Mouse (Mus musculus) MEL (cell line): ENCODE data around the gene Kcnn3. TPM values are rescaled to one million over a fixed set of nuclear protein-coding genes. Genes with fewer than 3 reads are reported as not detected.

Experiments
- DNase-seq: peaks from one replicate; pipeline ENCODE4 v3.0.0; 2011; ENCODE audit warnings: low read depth, low spot score
- H3K27ac ChIP-seq: 2 replicates; pipeline ENCODE4 v1.5.1; 2012; ENCODE audit warnings: low read depth, mild to moderate bottlenecking, control low read depth, low read length, moderate library complexity; ENCODE audit not compliant: control insufficient read depth
- H3K27me3 ChIP-seq, 2 experiments: fragments of 150-350 bp in 1 of 2; sonication (generic) in 1 of 2; 2 replicates each; pipeline ENCODE4 v1.6.1; 2012; ENCODE audit warnings: low read length in 2 of 2, mild to moderate bottlenecking in 2 of 2, improper control_type of control experiment in 1 of 2, moderate library complexity in 1 of 2; ENCODE audit not compliant: insufficient read depth in 2 of 2, control insufficient read depth in 1 of 2
- H3K36me3 ChIP-seq, 2 experiments: 2 replicates each; pipeline ENCODE4 v1.6.1; 2012 to 2014; ENCODE audit warnings: low read length in 2 of 2, improper control_type of control experiment in 1 of 2, inconsistent platforms in 1 of 2, mild to moderate bottlenecking in 1 of 2; ENCODE audit not compliant: insufficient read depth in 2 of 2, control insufficient read depth in 1 of 2
- H3K4me1 ChIP-seq, 2 experiments: fragments of 150-350 bp in 1 of 2; sonication (generic) in 1 of 2; 2 replicates each; pipeline ENCODE4 v1.6.1; 2012; ENCODE audit warnings: low read length in 2 of 2, improper control_type of control experiment in 1 of 2, mild to moderate bottlenecking in 1 of 2; ENCODE audit not compliant: insufficient read depth in 2 of 2, control insufficient read depth in 1 of 2
- H3K4me3 ChIP-seq, 2 experiments: fragments of 150-350 bp in 1 of 2; sonication (generic) in 1 of 2; 2 replicates each; pipeline ENCODE4 v1.5.1; 2012; ENCODE audit warnings: low read depth in 2 of 2, low read length in 2 of 2, mild to moderate bottlenecking in 2 of 2, moderate library complexity in 2 of 2, control low read depth in 1 of 2, improper control_type of control experiment in 1 of 2; ENCODE audit not compliant: control insufficient read depth in 1 of 2, insufficient read depth in 1 of 2
- H3K79me2 ChIP-seq: 2 replicates; pipeline ENCODE4 v1.6.1; 2012; ENCODE audit warnings: mild to moderate bottlenecking, low read length, moderate library complexity; ENCODE audit not compliant: control insufficient read depth, poor library complexity, insufficient read depth
- H3K9ac ChIP-seq: 2 replicates; pipeline ENCODE4 v1.6.1; 2012; ENCODE audit warnings: low read depth, mild to moderate bottlenecking, control low read depth, low read length, moderate library complexity; ENCODE audit not compliant: control insufficient read depth, poor library complexity, severe bottlenecking
- H3K9me3 ChIP-seq: fragments of 150-350 bp; sonication (generic); replicated peaks from 2 replicates; pipeline ENCODE4 v1.6.1; 2012; ENCODE audit warnings: mild to moderate bottlenecking, low read length, improper control_type of control experiment, moderate library complexity; ENCODE audit not compliant: insufficient read depth
- CHD1 ChIP-seq: IDR thresholded peaks from 2 replicates; pipeline ENCODE4 v1.6.1; 2012; ENCODE audit warnings: low read depth, mild to moderate bottlenecking, inconsistent platforms, low read length, improper control_type of control experiment
- CTCF ChIP-seq, 3 experiments: IDR thresholded peaks in 2 of 3; conservative IDR thresholded peaks in 1 of 3; 2 replicates each; pipeline ENCODE4 v1.5.1; 2011 to 2012; ENCODE audit warnings: low read length in 3 of 3, low read depth in 2 of 3, mild to moderate bottlenecking in 2 of 3, improper control_type of control experiment in 1 of 3, inconsistent platforms in 1 of 3, mixed read lengths in 1 of 3, moderate library complexity in 1 of 3; ENCODE audit not compliant: control insufficient read depth in 1 of 3, insufficient read depth in 1 of 3, poor library complexity in 1 of 3, severe bottlenecking in 1 of 3
- E2F4 ChIP-seq: IDR thresholded peaks from 2 replicates; pipeline ENCODE4 v1.6.1; 2011; ENCODE audit warnings: low read depth, low read length, improper control_type of control experiment, borderline replicate concordance
- EP300 ChIP-seq, 2 experiments: IDR thresholded peaks; 2 replicates each; pipeline ENCODE4 v1.6.1; 2011; ENCODE audit warnings: improper control_type of control experiment in 2 of 2, low read length in 2 of 2, low read depth in 1 of 2, mild to moderate bottlenecking in 1 of 2
- ETS1 ChIP-seq: IDR thresholded peaks from 2 replicates; pipeline ENCODE4 v1.6.1; 2012; ENCODE audit warnings: low read depth, mild to moderate bottlenecking, inconsistent platforms, low read length, improper control_type of control experiment, moderate library complexity
- GATA1 ChIP-seq: IDR thresholded peaks from 2 replicates; pipeline ENCODE4 v1.6.1; 2011; ENCODE audit warnings: low read depth, low read length, improper control_type of control experiment
- HCFC1 ChIP-seq: IDR thresholded peaks from 2 replicates; pipeline ENCODE4 v1.6.1; 2012; ENCODE audit warnings: low read depth, mild to moderate bottlenecking, inconsistent platforms, low read length, improper control_type of control experiment, moderate library complexity
- MAX ChIP-seq: IDR thresholded peaks from 2 replicates; pipeline ENCODE4 v1.6.1; 2011; ENCODE audit warnings: low read length, improper control_type of control experiment
- MYB ChIP-seq: IDR thresholded peaks from 2 replicates; pipeline ENCODE4 v1.6.1; 2011; ENCODE audit warnings: mild to moderate bottlenecking, low read depth, low read length, improper control_type of control experiment
- NELFE ChIP-seq: IDR thresholded peaks from 2 replicates; pipeline ENCODE4 v1.6.1; 2011; ENCODE audit warnings: low read depth, low read length, improper control_type of control experiment
- POLR2A ChIP-seq, 2 experiments: IDR thresholded peaks; 2 replicates each; pipeline ENCODE4 v1.6.1; 2011 to 2012; ENCODE audit warnings: low read length in 2 of 2, mild to moderate bottlenecking in 2 of 2, control low read depth in 1 of 2, improper control_type of control experiment in 1 of 2, low read depth in 1 of 2, moderate library complexity in 1 of 2; ENCODE audit not compliant: control insufficient read depth in 1 of 2, insufficient read depth in 1 of 2, poor library complexity in 1 of 2
- POLR2AphosphoS5 ChIP-seq: IDR thresholded peaks from 2 replicates; pipeline ENCODE4 v1.6.1; 2012; ENCODE audit warnings: low read depth, borderline replicate concordance, mild to moderate bottlenecking, inconsistent platforms, low read length, moderate library complexity, mixed read lengths
- RAD21 ChIP-seq: IDR thresholded peaks from 2 replicates; pipeline ENCODE4 v1.6.1; 2011; ENCODE audit warnings: mild to moderate bottlenecking, low read depth, low read length, improper control_type of control experiment
- RCOR1 ChIP-seq: IDR thresholded peaks from 2 replicates; pipeline ENCODE4 v1.6.1; 2012; ENCODE audit warnings: low read depth, mild to moderate bottlenecking, inconsistent platforms, low read length, improper control_type of control experiment
- SIN3A ChIP-seq: IDR thresholded peaks from 2 replicates; pipeline ENCODE4 v1.6.1; 2012; ENCODE audit warnings: low read length, improper control_type of control experiment, inconsistent platforms
- TBP ChIP-seq: IDR thresholded peaks from 2 replicates; pipeline ENCODE4 v1.8.0; 2011; ENCODE audit warnings: low read depth, low read length, improper control_type of control experiment
- UBTF ChIP-seq: IDR thresholded peaks from 2 replicates; pipeline ENCODE4 v1.6.1; 2012; ENCODE audit warnings: low read depth, mild to moderate bottlenecking, inconsistent platforms, low read length, improper control_type of control experiment, moderate library complexity, borderline replicate concordance; ENCODE audit not compliant: insufficient read depth
- USF1 ChIP-seq: IDR thresholded peaks from 2 replicates; pipeline ENCODE4 v1.6.1; 2014; ENCODE audit warnings: low read depth, mild to moderate bottlenecking, inconsistent platforms, low read length, improper control_type of control experiment, moderate library complexity
- ZMIZ1 ChIP-seq: IDR thresholded peaks from 2 replicates; pipeline ENCODE4 v1.6.1; 2012; ENCODE audit warnings: low read depth, mild to moderate bottlenecking, inconsistent platforms, low read length, improper control_type of control experiment, moderate library complexity
- ZNF384 ChIP-seq: IDR thresholded peaks from 2 replicates; pipeline ENCODE4 v1.6.1; 2012; ENCODE audit warnings: low read depth, mild to moderate bottlenecking, inconsistent platforms, low read length, improper control_type of control experiment
- polyA plus RNA-seq, 2 experiments: library from polyadenylated mRNA; stranded (reverse) in 1 of 2; unstranded in 1 of 2; fragments of >175 nt in 1 of 2; fragments of >200 nt in 1 of 2; gene quantifications; 2 replicates each; pipeline versions ENCODE4 v1.2.1 to v1.2.4; 2012; ENCODE audit warnings: low replicate concordance in 2 of 2, low read depth in 1 of 2; ENCODE audit not compliant: insufficient read length in 2 of 2, insufficient read depth in 1 of 2, missing spikeins in 1 of 2
- total RNA-seq: library from RNA; depleted of rRNA; stranded (reverse); fragments of 300-350 nt; gene quantifications from 2 replicates; pipeline ENCODE4 v1.2.3, GENCODE M21; 2012

Kcnn3 gene
- total and polyA plus RNA-seq, 3 experiments, result 0.04 TPM; not detected in 2

DNA sequence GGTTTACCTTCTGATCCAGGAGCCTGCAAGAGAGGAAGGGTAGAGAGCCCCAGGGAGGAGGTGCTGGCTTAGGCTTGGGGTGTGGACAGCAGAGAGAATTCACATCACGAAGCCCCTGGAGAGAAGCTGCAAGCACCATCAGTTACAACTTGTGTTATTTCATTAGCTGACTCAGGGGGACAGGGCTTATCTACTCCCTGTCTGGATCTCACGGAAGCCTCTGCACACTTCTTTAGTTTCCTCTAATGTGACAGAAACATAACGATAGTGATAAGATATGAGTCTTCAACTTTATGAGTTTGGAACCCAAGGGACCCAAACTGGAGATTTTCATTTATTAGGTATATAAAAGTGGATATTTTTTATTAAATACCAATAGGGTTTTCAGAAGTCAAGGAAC is 50.4 kb downstream of the Kcnn3 start (continued):
- TF ChIP-seq UBTF (no peak), SIN3A (0 out of 2 replicates have a peak, but pooled peaks have one; percentile 10), EP300 (IDR thresholded peaks at IDR 0.05; ENCODE audit: low read depth in 1 of 2, low read length in 2 of 2) (peak; percentile 68 to 80; a peak in 3 of 4 replicates), CHD1 (no peak), NELFE (no peak), MYB (no peak)

DNA sequence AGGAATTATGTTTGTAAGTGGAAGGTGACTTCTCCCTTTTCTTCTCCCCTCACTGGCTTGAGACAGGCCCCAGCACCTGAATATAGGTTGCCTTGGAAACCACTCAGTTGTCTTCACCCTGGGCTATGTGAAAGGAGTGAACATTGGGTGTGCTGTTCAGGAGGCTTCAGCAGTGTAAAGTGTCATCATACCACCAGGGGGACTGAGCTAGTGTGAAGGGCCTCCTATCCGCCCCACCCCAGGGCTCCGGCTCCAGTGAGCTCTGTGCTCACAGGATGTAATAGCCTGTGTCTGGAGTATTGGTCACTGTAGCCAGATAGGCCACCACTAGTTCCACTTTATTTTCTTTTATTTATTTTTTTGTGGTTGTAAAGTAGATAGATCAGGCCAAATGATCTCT is 54.3 kb downstream of the Kcnn3 start:
- Histone ChIP-seq H3K79me2 (no peaks in the 10 kb centered on the region), H3K9ac (no peak overlapping the region), H3K27ac (no peak overlapping the region), H3K9me3 (no peaks in the 10 kb centered on the region), H3K36me3 (peaks cover 0 to 17% of the 10 kb centered on the region in 2 experiments; a peak in 2 of 4 replicates), H3K27me3 (no peaks in the 10 kb centered on the region), H3K4me1 (peaks cover 7 to 34% of the 10 kb centered on the region in 2 experiments), H3K4me3 (no peak overlapping the region)
- DNase-seq, result peak; percentile 42
- TF ChIP-seq HCFC1 (no peak), CTCF (IDR thresholded peaks at IDR 0.05 in 2 of 3, conservative IDR thresholded peaks at IDR 0.05 in 1 of 3; ENCODE audit: control insufficient read depth in 1 of 3, insufficient read depth in 1 of 3, low read depth in 2 of 3, low read length in 3 of 3, poor library complexity in 1 of 3, severe bottlenecking in 1 of 3) (peak; percentile 19 to 40 (median 23); a peak in 4 of 6 replicates)
- TF ChIP-seq, all 39 proteins: peak for 1

- DNase-seq, result no peak
- no peak overlapping the region for H3K4me3 ChIP-seq
- no peak overlapping the region for H3K9ac ChIP-seq
- H3K79me2 ChIP-seq, result no peaks in the 10 kb centered on the region
- peaks cover 0 to 2% of the 10 kb centered on the region in 2 experiments; a peak in 2 of 4 replicates for H3K27me3 ChIP-seq
- H3K9me3 ChIP-seq, result no peaks in the 10 kb centered on the region
- peaks cover 0 to 17% of the 10 kb centered on the region in 2 experiments; a peak in 2 of 4 replicates for H3K4me1 ChIP-seq
- H3K36me3 ChIP-seq, result peaks cover 0 to 2% of the 10 kb centered on the region in 2 experiments; a peak in 1 of 4 replicates
- no peak overlapping the region for H3K27ac ChIP-seq
- TF ChIP-seq GATA1 (no peak), RAD21 (no peak), EP300 (IDR thresholded peaks at IDR 0.05; ENCODE audit: low read depth in 1 of 2, low read length in 2 of 2) (no peak), RCOR1 (no peak), POLR2A (IDR thresholded peaks at IDR 0.05; ENCODE audit: control insufficient read depth in 1 of 2, insufficient read depth in 1 of 2, low read depth in 1 of 2, low read length in 2 of 2, poor library complexity in 1 of 2) (no peak), ZNF384 (no peak), USF1 (no peak), TBP (no peak), ZMIZ1 (no peak), MYB (no peak), ETS1 (no peak), MAX (no peak), POLR2AphosphoS5 (no peak), E2F4 (no peak)
Measured at GRCm38 (mm10) chr3:89576381-89576780, 56.4 kb downstream of the Kcnn3 start.
